ENCODE assay signal across 8 mouse cellular contexts in the genomic region with DNA sequence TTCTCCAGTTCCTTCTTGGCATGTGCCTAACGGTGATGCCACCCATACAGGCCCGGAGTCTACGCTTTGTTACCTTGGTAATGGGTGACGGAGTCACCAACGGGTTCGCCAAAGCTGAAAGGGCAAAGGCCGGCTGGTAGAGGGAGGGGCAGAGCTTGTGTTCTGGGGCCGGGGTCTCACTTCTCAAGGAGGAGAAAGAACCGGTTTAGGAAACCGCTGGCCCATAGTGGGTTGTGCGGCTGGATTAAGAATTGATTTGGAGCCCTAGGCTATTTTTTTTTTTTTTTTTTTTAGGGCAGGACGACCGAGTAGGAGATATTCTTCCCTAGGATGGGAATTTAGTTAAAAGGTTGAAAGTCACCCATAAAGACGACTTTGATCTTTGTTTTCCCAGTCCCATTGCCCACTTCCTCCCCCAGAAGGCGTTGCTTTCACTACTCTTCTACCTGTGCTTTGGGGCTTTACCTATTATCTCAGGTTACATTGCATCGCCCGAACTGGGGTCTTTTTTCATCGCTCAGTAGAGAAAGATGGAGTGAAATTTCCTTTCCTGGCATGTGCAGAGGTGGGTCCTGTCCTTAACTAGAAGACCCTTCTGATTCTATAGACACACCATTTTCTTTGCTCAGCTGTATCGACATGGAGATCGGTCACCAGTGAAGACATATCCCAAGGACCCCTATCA. TPM values are rescaled to one million over a fixed set of nuclear protein-coding genes. Genes with fewer than 3 reads are reported as not detected.
DNase-seq lines count a peak whose midpoint lies in the region; ATAC-seq and TF ChIP-seq lines count a peak whose summit lies in the region.

No protein-coding gene starts in this region.

- no peaks in the 10 kb centered on the region for H3K9me3 ChIP-seq in embryonic facial prominence, embryonic 14.5 days (ENCODE audit: control insufficient read depth, low read length)
- H3K9me3 ChIP-seq in intestine, embryonic 15.5 days: no peaks in the 10 kb centered on the region
- H3K9me3 ChIP-seq in neural tube, embryonic 14.5 days (ENCODE audit: control insufficient read depth, low read length): no peaks in the 10 kb centered on the region

- H3K4me3 ChIP-seq in lung, adult 2 months (replicated peaks; ENCODE audit: extremely low read depth, low read depth, low read length): peak overlapping the region; percentile 97
- H3K4me3 ChIP-seq in embryonic facial prominence, embryonic 14.5 days (ENCODE audit: low read depth, low read length): peak overlapping the region; percentile 72
- peak overlapping the region; percentile 59 for H3K4me3 ChIP-seq in intestine, embryonic 15.5 days (replicated peaks)
- peak overlapping the region; percentile 83 for H3K4me3 ChIP-seq in neural tube, embryonic 14.5 days (ENCODE audit: low read depth, low read length)

- ATAC-seq in embryonic facial prominence, embryonic 14.5 days (ENCODE audit: low read depth): no peak
- no peak for ATAC-seq in intestine, embryonic 15.5 days
- no peak; the same call in 1 of the 2 replicates for ATAC-seq in neural tube, embryonic 14.5 days (ENCODE audit: low read depth)
- no peak for ATAC-seq in granulocyte monocyte progenitor cell, adult 5-6 weeks (replicated peaks; ENCODE audit: poor library complexity, severe bottlenecking)

- H3K36me3 ChIP-seq in embryonic facial prominence, embryonic 14.5 days (ENCODE audit: control insufficient read depth, insufficient read depth, low read length): peaks cover 29% of the 10 kb centered on the region
- peaks cover 8% of the 10 kb centered on the region; the same call in 1 of the 2 replicates for H3K36me3 ChIP-seq in intestine, embryonic 15.5 days
- peaks cover 24% of the 10 kb centered on the region for H3K36me3 ChIP-seq in neural tube, embryonic 14.5 days (ENCODE audit: control insufficient read depth, insufficient read depth, low read length)

- 12% methylated on average over 20 of the region's 20 CpGs for WGBS in lung, adult 2 months
- 11% methylated on average over 20 of the region's 20 CpGs for WGBS in embryonic facial prominence, embryonic 14.5 days
- 10% methylated on average over 20 of the region's 20 CpGs for WGBS in intestine, embryonic 15.5 days
- WGBS in neural tube, embryonic 14.5 days: 12% methylated on average over 20 of the region's 20 CpGs

- H3K27ac ChIP-seq in embryonic facial prominence, embryonic 14.5 days (replicated peaks; ENCODE audit: low read depth, low read length): peak overlapping the region; percentile 73; the same call in 1 of the 2 replicates
- H3K27ac ChIP-seq in intestine, embryonic 15.5 days: peak overlapping the region; percentile 95
- peak overlapping the region; percentile 83 for H3K27ac ChIP-seq in neural tube, embryonic 14.5 days (ENCODE audit: low read depth, low read length)

- intact Hi-C loops in left cerebral cortex, postnatal 36 days (cut with DNase I): loop anchor here (2.0 to 5.0 kb wide), 3 partner anchors 14 to 34 kb away; a partner anchor contains a TSS

- H3K9ac ChIP-seq in embryonic facial prominence, embryonic 14.5 days (ENCODE audit: low read depth, low read length): peak overlapping the region; percentile 82
- H3K9ac ChIP-seq in intestine, embryonic 15.5 days: peak overlapping the region; percentile 73
- H3K9ac ChIP-seq in neural tube, embryonic 14.5 days (replicated peaks; ENCODE audit: low read depth, low read length): peak overlapping the region; percentile 88

- no peaks in the 10 kb centered on the region for H3K27me3 ChIP-seq in embryonic facial prominence, embryonic 14.5 days (replicated peaks; ENCODE audit: control insufficient read depth, insufficient read depth, low read length)
- no peaks in the 10 kb centered on the region for H3K27me3 ChIP-seq in intestine, embryonic 15.5 days (replicated peaks)
- H3K27me3 ChIP-seq in neural tube, embryonic 14.5 days (ENCODE audit: control insufficient read depth, insufficient read depth, low read length): no peaks in the 10 kb centered on the region

- TF ChIP-seq CTCF in lung, adult 2 months (IDR thresholded peaks at IDR 0.05; ENCODE audit: insufficient read depth, low read length): no peak

- no peak for TF ChIP-seq POLR2A in lung, adult 2 months (IDR thresholded peaks at IDR 0.05; ENCODE audit: borderline replicate concordance, extremely low read depth, low read depth, low read length)

- H3K4me1 ChIP-seq in lung, adult 2 months (ENCODE audit: control insufficient read depth, insufficient read depth, low read length): peaks cover 3% of the 10 kb centered on the region
- peaks cover 12% of the 10 kb centered on the region for H3K4me1 ChIP-seq in embryonic facial prominence, embryonic 14.5 days (ENCODE audit: control insufficient read depth, insufficient read depth, low read length)
- peaks cover 10% of the 10 kb centered on the region for H3K4me1 ChIP-seq in intestine, embryonic 15.5 days (replicated peaks)
- H3K4me1 ChIP-seq in neural tube, embryonic 14.5 days (ENCODE audit: control insufficient read depth, insufficient read depth, low read length): peaks cover 20% of the 10 kb centered on the region; the same call in 1 of the 2 replicates

- H3K4me2 ChIP-seq in embryonic facial prominence, embryonic 14.5 days (ENCODE audit: low read depth, low read length): peak overlapping the region; percentile 71
- H3K4me2 ChIP-seq in intestine, embryonic 15.5 days (replicated peaks): peak overlapping the region; percentile 64
- H3K4me2 ChIP-seq in neural tube, embryonic 14.5 days (ENCODE audit: low read depth, low read length): peak overlapping the region; percentile 83

- no peak for DNase-seq in lung, adult 2 months
- no peak for DNase-seq in lung, postnatal 10 days
- DNase-seq in embryonic facial prominence, embryonic 14.5 days (ENCODE audit: low spot score): no peak
- no peak for DNase-seq in left cerebral cortex, postnatal 36 days (ENCODE audit: low spot score in 2 of 2)
- no peak for DNase-seq in thymus, adult 18-20 months

RNA-seq across cellular contexts. Expression of a gene that starts 0.4 kb away (rescaled TPM):
- polyA plus RNA-seq in lung, adult 2 months (2012; rRNA removed): 20.7 and 25.0 TPM in 2 replicates
- polyA plus RNA-seq in embryonic facial prominence, embryonic 14.5 days (2014; fragmentation: Nextera tagmentation; extraction: Ambion mirVana): 29.4 and 32.3 TPM in 2 replicates
- 20.4 and 20.9 TPM in 2 replicates for polyA plus RNA-seq in intestine, embryonic 15.5 days (2015; fragmentation: Nextera tagmentation; extraction: Ambion mirVana)
- polyA plus RNA-seq in neural tube, embryonic 14.5 days (2014; fragmentation: Nextera tagmentation; extraction: Ambion mirVana): 43.2 and 45.9 TPM in 2 replicates
- total RNA-seq in left cerebral cortex, postnatal 36 days (2021): 10 to 100 TPM; 44.5 to 46.9 TPM
- total RNA-seq in granulocyte monocyte progenitor cell, adult 5-6 weeks (2014; fragmentation: Nextera tagmentation): 21.8 and 22.6 TPM in 2 replicates
- total RNA-seq in granulocyte monocyte progenitor cell, adult 5-6 weeks (2017): 16.0 and 17.0 TPM in 2 replicates

RNA-seq across cellular contexts. Expression of a gene that starts 0.5 kb away (rescaled TPM):
- 97.4 and 102 TPM in 2 replicates for polyA plus RNA-seq in lung, adult 2 months (2012; rRNA removed)
- polyA plus RNA-seq in embryonic facial prominence, embryonic 14.5 days (2014; fragmentation: Nextera tagmentation; extraction: Ambion mirVana): 1.5 and 2.7 TPM in 2 replicates
- polyA plus RNA-seq in intestine, embryonic 15.5 days (2015; fragmentation: Nextera tagmentation; extraction: Ambion mirVana): 12.8 and 14.3 TPM in 2 replicates
- 1.7 and 2.1 TPM in 2 replicates for polyA plus RNA-seq in neural tube, embryonic 14.5 days (2014; fragmentation: Nextera tagmentation; extraction: Ambion mirVana)
- 1 to 10 TPM; 3.1 to 4.2 TPM for total RNA-seq in left cerebral cortex, postnatal 36 days (2021)
- 0.15 and 3.6 TPM in 2 replicates for total RNA-seq in granulocyte monocyte progenitor cell, adult 5-6 weeks (2014; fragmentation: Nextera tagmentation)
- total RNA-seq in granulocyte monocyte progenitor cell, adult 5-6 weeks (2017): 0.15 and 1.1 TPM in 2 replicates

RNA-seq across cellular contexts. Expression of a gene that starts 19.5 kb away (rescaled TPM):
- 21.7 and 31.3 TPM in 2 replicates for polyA plus RNA-seq in lung, adult 2 months (2012; rRNA removed)
- polyA plus RNA-seq in embryonic facial prominence, embryonic 14.5 days (2014; fragmentation: Nextera tagmentation; extraction: Ambion mirVana): 7.9 and 8.6 TPM in 2 replicates
- 8.0 and 11.0 TPM in 2 replicates for polyA plus RNA-seq in intestine, embryonic 15.5 days (2015; fragmentation: Nextera tagmentation; extraction: Ambion mirVana)
- polyA plus RNA-seq in neural tube, embryonic 14.5 days (2014; fragmentation: Nextera tagmentation; extraction: Ambion mirVana): 61.4 and 64.5 TPM in 2 replicates
- 100 to 1,000 TPM; 227 to 230 TPM for total RNA-seq in left cerebral cortex, postnatal 36 days (2021)
- total RNA-seq in granulocyte monocyte progenitor cell, adult 5-6 weeks (2014; fragmentation: Nextera tagmentation): 49.5 and 64.6 TPM in 2 replicates
- total RNA-seq in granulocyte monocyte progenitor cell, adult 5-6 weeks (2017): 21.3 and 26.5 TPM in 2 replicates

RNA-seq across cellular contexts. Expression of a gene that starts 33.7 kb away (rescaled TPM):
- polyA plus RNA-seq in lung, adult 2 months (2012; rRNA removed): 11.8 and 13.9 TPM in 2 replicates
- polyA plus RNA-seq in embryonic facial prominence, embryonic 14.5 days (2014; fragmentation: Nextera tagmentation; extraction: Ambion mirVana): 14.1 and 16.3 TPM in 2 replicates
- polyA plus RNA-seq in intestine, embryonic 15.5 days (2015; fragmentation: Nextera tagmentation; extraction: Ambion mirVana): 14.8 and 17.4 TPM in 2 replicates
- polyA plus RNA-seq in neural tube, embryonic 14.5 days (2014; fragmentation: Nextera tagmentation; extraction: Ambion mirVana): 12.9 and 13.5 TPM in 2 replicates
- total RNA-seq in left cerebral cortex, postnatal 36 days (2021): 10 to 100 TPM in 1 of 2 experiments, 1 to 10 TPM in 1; 9.6 to 12.2 TPM
- 18.4 and 22.8 TPM in 2 replicates for total RNA-seq in granulocyte monocyte progenitor cell, adult 5-6 weeks (2014; fragmentation: Nextera tagmentation)
- total RNA-seq in granulocyte monocyte progenitor cell, adult 5-6 weeks (2017): 9.9 and 11.2 TPM in 2 replicates

RNA-seq across cellular contexts. Expression of a gene that starts 52.6 kb away (rescaled TPM):
- polyA plus RNA-seq in lung, adult 2 months (2012; rRNA removed): 27.7 and 55.1 TPM in 2 replicates
- 59.9 and 64.3 TPM in 2 replicates for polyA plus RNA-seq in embryonic facial prominence, embryonic 14.5 days (2014; fragmentation: Nextera tagmentation; extraction: Ambion mirVana)
- 21.3 and 22.3 TPM in 2 replicates for polyA plus RNA-seq in intestine, embryonic 15.5 days (2015; fragmentation: Nextera tagmentation; extraction: Ambion mirVana)
- polyA plus RNA-seq in neural tube, embryonic 14.5 days (2014; fragmentation: Nextera tagmentation; extraction: Ambion mirVana): 11.7 and 13.1 TPM in 2 replicates
- 10 to 100 TPM; 40.8 to 43.2 TPM for total RNA-seq in left cerebral cortex, postnatal 36 days (2021)
- not detected in 2 replicates for total RNA-seq in granulocyte monocyte progenitor cell, adult 5-6 weeks (2014; fragmentation: Nextera tagmentation)
- 1.5 TPM in 1 of 2 replicates, not detected in the other for total RNA-seq in granulocyte monocyte progenitor cell, adult 5-6 weeks (2017)
